Mouse (Mus musculus): ENCODE data around the gene Sftpa1.

Sftpa1 gene

DNA sequence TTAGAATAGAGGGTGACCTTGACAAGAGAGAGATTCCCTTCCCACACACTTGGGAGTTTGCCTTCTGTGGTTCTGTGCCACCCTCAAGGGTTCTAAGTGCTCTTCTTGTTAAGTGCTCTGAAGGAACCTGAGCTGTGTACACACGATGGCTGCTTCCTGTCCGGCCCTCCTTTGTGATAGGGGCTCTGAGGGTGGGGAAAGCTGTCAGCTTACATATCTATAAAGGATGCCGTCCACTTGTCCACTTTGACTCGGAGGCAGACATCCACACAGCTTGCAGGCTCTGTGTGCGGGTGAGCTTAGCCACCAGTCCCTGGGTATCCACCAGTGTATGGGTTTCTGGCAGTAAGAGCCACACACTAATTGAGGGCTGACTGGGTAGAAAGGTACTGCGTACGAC, at the start of gene Sftpa1:
Gene Sftpa1 (plus strand): TSS at position 243 of the 400 bp plus-strand sequence.
- DNase-seq (ENCODE audit: low spot score) = no peak

DNA sequence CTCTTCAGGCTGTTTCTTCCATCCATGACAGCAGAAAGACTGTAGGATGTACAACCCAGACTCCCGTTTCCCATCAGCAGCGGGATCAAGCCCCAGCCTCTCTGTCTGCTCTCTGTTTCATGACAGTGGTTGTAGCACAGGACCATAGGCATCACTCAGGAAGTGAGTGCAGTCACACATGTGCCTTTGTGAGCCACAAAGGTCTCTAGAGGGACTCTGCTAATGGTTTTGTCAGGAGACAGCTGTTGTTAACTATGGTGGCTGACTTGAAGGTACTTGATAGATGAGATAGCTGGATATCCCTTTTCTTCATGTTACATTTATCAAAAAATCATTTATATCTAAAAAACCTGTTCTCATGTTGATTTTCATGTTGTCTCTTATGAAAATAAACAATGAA, 49.2 kb upstream of the Sftpa1 start:
- no peak for DNase-seq (ENCODE audit: low spot score)

DNA sequence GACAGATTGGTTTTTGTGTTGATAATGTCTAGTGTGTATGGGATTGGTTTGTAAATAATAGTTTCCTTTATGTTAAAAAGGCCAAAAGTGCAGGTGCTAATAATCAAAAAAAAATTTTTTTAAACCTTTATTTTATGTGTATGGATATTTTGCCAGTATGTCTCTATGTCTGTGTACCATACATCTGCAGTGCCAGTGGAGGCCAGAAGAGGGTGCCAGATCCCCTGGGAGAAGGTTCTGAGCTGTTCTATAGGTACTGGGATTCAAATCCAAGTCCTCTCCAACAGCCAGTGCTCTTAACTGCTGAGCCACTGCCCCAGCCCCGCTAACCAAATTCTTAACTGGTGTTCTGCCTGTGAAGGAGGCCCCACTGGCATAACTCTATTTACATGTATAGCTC, 44.1 kb upstream of the Sftpa1 start:
- no peak for DNase-seq (ENCODE audit: low spot score)

DNA sequence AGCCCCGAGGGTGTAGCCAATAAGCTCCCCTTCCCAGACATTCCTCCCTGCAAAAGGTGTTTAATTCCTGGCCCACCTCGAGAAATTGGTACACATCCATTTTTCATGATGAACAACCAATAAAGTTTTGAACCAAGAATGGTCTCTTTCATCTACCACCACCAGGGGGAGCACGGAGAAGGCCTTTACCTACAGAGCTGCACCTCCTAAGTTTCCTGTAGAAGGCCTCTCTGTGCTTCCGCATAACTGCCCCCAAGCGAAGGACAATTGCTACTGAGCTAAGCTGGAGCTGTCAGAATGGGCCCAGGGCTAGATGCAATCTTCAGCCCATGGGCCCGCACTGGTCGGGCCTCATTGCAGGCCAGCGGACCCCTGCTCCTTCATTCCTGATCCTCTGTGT, 40.8 kb upstream of the Sftpa1 start:
- DNase-seq (ENCODE audit: low spot score) = no peak

DNA sequence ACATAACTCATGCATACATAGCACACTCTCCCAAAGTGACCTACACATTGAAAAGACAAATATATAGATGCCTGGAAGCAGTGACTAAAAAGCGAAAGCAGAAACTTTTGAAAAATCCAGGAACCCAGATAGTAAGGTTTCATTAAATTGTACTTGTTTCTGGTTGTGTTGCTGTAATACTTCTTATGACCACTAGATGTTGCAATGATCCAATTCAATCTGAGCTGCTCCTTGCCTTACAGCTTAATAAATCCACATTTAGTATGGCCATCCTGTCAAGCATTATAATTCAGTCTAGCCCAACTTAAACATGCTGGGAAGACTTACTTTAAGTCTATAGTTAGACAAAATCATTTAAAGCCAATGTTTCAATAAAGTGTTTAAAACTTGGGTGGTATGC, 37.5 kb upstream of the Sftpa1 start:
- DNase-seq (ENCODE audit: low spot score) = no peak

DNA sequence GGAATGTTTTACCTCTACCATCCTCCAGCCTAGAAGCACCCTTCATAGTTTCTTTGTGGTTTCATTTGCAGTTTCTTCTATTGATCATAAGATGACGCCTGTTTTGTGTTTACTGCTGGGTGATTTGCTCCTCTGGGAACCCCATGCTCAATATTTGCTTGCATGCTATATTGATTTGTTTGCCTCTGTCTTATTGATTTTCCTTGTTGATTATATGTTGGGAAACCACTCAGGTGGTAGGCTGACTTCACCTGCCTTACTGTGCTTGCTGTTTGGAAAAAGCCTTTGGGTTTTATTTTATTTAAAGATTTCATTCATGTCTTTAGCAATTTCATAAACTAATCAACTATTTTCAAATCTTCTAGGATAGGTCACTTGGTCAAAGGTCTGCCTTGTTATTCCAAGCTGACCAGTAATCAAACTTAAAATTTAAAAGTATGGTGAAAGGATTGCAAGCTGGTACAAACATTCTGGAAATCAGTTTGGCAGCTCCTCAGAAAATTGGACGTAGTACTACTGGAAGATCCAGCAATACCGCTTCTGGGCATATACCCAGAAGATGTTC, 35.2 kb upstream of the Sftpa1 start:
- no peak for DNase-seq (ENCODE audit: low spot score)

DNA sequence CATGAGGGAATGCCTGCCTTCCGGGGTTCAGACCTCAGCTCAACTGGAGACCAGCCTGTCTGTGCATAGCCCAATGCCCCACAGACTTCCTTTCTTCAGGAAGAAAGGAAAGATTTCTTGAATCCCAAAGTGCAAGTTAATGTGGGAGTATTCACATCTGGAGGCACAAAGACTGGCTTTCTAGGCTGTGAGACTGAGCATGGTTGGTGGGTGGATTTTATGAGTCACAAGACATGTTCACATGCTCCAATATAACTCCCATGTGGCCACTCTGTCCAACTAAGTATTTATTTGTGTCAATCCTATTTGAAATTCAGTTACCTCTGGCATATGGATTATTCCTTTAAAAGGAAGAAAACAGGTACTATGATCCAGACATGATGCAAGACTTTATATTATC, 32.9 kb upstream of the Sftpa1 start:
- no peak for DNase-seq (ENCODE audit: low spot score)

DNA sequence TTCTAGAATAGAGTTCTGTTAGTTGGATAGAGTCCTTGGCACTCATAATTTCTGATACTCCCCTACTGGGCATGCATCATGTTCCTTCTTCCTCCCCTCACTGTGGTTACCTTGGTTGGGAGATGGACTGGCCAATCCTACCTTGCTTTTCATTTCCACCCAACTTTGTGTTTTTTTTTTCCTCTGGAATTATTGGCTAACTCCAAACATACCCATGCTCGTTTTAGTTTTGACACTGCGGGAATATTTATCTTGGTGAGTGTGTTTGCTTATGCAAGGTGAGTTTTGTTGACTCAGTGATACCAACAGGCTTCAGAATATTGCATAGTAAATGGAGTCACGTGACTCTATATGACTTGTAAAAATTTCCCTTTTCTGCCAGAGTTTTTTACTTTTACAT, 30.9 kb upstream of the Sftpa1 start:
- no peak for DNase-seq (ENCODE audit: low spot score)

DNA sequence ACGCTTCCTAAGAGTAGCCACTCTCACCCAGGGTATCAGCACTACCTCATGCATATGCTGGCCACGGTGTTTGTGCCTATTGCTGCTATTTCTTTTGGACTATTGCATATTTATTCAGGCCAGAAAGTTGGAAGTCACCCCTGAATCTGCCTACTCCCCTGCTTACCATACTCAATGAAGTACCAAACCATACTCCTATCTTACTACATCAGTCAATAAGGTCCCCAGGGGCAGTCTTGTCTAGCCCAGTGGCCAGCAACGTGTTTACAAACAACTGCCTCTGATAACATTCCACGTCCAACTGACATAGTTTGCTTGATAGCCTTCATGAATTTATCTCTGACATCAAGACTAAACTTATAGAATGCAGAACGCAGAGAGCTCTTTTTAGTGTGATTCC, 30.3 kb upstream of the Sftpa1 start:
- DNase-seq (ENCODE audit: low spot score) = no peak

DNA sequence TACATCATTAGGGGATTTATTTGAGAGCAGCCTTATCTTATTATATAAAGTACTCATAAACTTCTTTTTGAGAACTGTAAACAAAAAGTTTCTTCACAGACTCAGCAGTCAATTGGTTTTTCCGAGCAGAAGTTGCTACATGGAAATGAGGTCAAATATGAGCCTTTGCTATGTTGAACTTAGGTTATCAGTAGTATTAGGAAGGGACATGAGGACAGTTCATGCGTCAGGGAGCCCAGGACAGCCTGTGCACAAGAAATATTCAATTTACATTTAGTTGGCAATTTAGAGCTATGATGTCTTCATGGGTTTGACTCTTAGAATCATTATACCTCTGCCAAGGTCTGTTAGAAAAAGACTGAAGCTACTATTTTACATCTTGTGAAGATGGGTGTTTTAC, 29.3 kb upstream of the Sftpa1 start:
- DNase-seq (ENCODE audit: low spot score) = no peak

DNA sequence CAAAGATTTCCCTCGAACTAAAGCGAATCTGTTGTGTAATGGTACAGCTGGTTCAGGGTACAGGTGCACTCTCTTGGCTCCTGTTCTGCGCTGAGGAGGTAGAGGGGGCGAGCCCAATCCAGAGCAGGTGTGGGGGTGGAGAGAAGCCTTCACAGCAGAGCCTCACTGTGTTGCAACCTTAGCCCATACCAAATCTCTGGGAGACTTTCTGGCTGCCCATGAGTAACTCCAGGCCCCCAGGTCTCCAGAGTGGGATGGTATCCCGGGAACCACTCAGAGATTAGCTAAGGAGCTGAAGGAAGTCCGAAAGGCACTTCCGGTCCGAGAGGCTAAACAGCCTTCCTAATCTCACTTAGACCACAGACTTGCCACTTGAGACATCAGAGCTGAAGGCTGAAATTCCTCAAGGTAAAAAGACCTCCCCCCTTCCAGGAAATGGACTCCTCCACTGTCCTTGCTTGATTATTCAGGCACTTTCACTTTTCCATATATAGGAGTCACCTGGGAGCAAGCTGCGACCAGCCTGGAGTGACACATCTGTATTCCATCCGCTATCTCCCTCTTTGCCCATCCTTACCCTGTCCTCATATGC, 26.6 kb upstream of the Sftpa1 start, which contains the start of gene Mat1a:
Gene Mat1a (plus strand): TSS at position 183 of the 592 bp plus-strand sequence.
- no peak for DNase-seq (ENCODE audit: low spot score)

DNA sequence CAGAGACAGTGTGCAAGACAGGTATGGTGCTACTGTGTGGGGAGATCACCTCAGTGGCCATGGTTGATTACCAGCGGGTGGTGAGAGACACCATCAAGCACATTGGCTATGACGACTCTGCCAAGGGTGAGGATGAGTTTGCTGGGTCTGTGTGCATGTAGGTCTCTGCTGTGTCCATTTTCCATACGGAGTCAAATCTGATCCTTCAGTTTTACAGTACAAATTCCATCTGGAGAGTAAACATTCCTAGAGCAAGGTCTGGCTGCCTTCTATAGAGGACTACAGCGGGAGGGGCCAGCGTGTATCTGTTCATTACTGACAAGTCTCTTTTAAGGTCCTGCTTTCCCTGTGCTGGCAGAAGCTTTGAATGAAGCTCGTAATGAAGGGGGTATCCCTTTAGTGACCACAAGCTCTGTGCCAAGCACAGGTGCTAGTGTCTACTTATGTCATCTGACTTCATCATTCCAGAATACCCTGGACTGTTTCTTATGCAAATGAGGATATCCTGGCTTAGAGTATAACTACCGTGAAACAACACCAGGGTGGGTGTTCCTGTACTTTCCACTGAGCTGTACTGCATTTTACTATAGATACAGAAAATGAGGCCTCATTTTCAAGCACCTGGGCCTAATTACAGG, 20.4 kb upstream of the Sftpa1 start:
- no peak for DNase-seq (ENCODE audit: low spot score)

DNA sequence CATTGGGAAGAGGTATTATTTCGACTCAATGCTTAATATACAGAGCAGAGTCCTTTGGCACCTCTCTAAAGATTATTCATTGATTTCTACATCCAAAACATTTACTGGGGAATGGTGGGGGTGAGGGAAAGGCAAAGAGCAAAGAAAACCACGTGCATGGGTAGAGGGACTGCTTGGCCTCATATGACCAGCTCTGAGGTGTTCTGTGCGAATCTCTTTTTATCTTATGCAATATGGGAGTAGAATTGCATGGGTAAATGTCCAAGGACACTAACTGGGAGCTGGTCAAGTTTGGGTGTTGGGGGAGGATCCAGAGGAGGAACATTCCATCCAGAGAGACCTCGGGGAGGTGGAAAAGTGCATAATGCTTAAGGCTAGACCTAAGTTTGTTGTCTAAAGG, 18.6 kb upstream of the Sftpa1 start:
- no peak for DNase-seq (ENCODE audit: low spot score)

DNA sequence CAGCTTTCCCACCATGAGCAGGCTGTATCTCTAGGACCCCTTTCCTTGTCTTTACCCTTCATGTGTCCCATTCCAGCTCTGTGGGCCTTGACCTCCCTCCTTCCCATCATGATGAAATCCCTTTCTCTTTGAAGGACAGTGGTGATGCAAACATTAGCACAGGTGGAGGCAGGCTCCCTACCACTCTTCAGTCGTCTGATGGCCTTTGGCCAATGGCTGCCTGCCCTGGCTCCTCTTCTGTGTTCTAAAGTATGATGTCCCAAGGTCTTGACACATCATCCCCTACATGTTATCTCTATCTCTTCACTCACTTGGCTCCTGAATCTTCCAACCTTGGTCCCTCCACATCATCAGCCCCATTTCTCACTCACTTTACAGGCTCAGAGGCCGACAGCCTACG, 15.3 kb upstream of the Sftpa1 start:
- DNase-seq (ENCODE audit: low spot score) = no peak

DNA sequence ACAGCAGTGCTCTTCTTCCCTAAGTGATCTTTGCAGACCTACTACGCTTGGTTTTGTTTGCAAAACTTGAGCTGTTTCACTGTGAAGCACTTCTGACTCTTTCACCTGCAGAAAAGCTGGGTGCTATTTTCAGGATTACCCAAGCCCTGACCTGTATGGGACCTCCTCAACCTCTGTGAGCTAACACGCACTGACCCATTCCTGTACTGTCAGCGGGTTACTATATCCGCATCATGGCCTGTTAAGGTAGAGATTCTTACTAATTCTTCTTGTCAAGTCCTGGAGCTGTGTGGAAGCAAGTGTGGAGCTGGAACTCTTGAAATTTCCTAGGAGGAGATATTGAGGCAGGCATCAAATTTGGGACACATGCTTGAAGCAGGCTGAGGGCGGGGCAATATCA, 6.9 kb upstream of the Sftpa1 start:
- no peak for DNase-seq (ENCODE audit: low spot score)

DNA sequence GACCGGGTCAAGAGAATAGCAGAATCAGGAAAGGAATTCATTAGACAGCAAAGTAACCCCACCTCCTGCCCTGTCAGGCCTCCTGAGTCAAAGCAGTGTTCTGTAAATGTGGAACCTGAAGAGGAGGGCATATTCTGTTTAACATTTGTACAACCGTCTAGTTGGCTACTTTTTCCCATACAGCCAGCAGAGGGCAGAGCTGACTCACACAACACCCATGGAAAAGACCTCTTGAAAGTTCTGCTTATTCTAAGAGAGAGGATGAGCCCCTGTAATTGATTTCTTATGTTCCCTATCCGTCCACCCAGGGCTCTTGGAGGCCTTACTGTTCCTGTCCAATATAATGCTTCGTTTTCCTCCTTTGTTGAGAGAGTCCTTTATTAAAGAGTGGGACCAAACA, 3.6 kb upstream of the Sftpa1 start:
- no peak for DNase-seq (ENCODE audit: low spot score)

DNA sequence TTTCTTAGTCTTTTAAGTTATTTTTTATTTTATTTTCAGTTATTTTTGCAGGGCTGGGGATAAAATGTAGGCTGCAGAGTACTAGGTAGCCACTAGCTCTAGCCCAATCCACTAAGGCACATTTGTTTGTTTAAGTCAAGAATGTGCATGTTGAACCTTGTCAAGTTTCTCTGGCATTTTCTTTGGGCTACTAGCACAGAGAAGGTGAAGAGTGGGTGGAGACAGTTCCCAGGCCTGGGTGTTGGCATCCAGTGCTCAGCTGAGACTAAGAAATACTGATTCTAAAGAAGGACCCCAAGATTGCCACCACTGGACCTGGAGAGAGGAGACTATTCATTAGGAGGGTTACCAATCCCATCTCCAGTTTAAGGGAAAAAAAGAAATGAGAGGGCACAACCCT, 5.4 kb downstream of the Sftpa1 start:
- DNase-seq (ENCODE audit: low spot score) = no peak

DNA sequence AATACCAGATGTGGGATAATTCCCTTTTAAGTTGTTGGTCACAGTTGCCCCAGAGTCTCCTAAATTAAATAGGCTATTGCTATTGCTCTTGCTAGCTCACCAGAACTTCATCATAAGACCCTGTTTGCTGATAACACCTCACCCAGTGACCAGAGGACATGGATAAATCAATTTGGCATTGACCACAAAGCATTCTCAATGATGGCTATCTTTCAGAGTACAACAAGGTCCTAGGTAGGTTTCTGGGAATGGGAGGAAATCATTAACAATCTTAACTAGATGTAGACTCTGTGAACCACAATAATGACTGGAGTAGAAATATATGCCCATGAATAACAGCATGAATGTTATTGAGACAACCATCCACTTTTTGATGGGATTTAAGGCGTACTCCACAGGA, 9.1 kb downstream of the Sftpa1 start:
- no peak for DNase-seq (ENCODE audit: low spot score)

DNA sequence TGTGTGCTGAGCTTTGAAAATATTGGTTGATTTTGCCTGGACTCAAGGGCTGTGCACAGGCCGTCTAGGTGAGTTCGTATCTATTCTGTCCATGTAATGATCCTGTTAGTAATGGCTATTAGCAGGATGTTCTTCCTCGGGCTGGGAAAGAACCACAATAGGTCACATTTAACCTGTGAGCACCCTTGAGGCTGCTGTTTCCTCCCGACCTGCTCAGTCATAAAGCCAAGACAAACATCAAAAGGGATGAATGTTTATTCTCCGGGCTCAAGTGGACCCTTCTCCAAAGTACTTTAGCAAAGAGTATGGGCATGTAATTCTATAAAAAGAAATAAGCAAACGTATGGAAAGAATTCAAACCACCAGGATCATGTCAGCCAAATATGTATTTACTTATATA, 14.5 kb downstream of the Sftpa1 start:
- no peak for DNase-seq (ENCODE audit: low spot score)

DNA sequence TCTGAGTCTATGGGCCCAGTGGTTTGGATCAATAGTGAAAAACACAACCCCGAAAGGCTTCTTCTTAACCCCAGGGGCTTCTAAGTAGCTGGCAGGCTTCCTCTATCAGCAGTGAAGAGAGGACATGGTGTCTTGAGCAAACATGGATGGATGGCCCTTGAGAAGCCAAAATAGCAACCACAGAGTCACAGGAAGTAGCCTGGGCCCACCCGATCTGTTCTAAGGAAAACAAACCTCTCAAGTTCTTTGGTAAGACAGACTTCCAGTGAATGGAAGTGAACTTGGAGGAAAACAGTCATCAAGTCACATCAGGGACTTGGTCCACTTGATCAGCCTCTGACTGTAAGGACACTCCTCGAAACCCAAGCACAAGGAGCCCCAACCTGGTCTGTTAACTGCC, 15.3 kb downstream of the Sftpa1 start:
- DNase-seq (ENCODE audit: low spot score) = no peak

DNA sequence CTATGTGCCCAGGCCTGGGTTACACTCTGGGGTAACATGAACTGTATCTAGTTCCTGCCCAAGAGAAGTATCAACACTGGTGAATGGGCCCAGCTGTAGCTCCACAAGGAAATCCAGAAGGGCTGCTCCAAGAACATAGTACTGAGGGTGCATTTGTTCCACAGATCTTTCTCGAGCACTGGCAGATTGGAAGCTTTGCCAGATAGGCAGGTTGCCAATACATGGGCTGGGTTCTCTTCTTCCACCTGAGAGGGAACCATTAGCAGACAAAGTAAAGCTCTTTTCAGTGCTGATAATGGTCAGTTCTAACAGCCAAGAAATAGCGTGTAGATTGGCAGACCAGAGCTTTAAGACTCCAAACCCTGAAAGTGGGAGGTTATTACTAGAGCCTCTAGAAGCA, 15.8 kb downstream of the Sftpa1 start:
- DNase-seq (ENCODE audit: low spot score) = no peak

DNA sequence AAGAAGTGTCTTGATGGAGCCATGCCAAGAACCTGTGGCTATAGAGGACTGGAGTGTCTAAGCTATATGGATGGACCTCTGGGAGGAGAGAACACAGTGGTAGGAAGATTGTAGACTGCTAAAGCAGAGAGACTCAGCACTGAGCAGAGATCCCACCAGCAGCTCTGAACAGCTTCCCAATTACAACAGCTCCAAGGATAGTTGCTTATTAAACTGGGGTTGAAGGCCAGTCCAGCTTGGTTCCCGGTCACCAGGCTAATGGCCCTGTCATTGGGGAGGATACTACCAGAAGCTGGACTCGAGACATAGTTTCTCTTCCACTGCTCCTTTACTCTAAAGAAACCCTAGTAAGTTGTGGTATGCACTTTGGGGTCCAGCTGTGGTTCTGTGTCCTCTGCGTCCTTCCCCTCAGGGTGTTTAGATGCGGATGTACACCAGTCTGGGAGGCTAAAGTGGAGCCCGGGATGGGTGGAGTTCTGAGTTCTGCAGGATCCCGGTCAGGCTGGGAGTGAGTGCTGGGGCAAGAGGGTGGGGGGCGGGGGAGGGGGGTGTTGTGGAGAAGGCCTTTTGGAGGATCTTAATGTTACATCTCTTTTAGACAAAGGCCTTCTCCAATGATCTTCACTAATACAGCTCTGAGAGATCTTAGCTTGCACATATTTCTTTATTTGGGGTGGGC, 19.8 kb downstream of the Sftpa1 start, which contains the start of gene Mbl1:
Gene Mbl1 (plus strand): TSS at position 239 of the 679 bp plus-strand sequence.
- DNase-seq (ENCODE audit: low spot score) = no peak

DNA sequence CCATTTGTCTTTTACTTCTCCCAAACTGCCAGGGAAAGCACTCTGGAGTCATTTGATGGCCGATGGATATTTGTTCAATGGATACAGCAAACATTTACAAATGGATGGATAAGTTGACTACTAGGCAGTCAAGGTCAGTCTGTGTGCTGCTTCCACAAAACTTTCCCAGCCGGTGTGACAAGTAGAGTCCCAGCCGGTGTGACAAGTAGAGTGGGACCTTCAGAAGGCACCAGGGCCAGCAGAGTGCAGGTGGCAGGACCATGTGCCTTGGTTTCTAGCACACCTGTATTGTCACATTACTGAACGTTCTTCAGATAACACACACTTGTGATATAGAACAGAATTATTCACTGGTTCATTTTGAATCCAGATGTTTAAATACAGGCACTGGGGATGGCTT, 28.5 kb downstream of the Sftpa1 start:
- DNase-seq (ENCODE audit: low spot score) = no peak

Measured in ovary, postnatal 36 days (tissue).